Mouse (Mus musculus): ENCODE data around the gene Eif2b5.

Gene Eif2b5

GRCm38 (mm10) chr16:20537071-20537471 lies 38.5 kb downstream of the Eif2b5 start:
- no peak for DNase-seq (ENCODE audit: low spot score in 2 of 2)

- DNase-seq (ENCODE audit: low spot score in 2 of 2): no peak
Measured at GRCm38 (mm10) chr16:20537601-20538320, 39.1 kb downstream of the Eif2b5 start.

- DNase-seq (ENCODE audit: low spot score in 2 of 2): no peak
Measured at GRCm38 (mm10) chr16:20539649-20540048, 41.0 kb downstream of the Eif2b5 start.

GRCm38 (mm10) chr16:20540438-20540837 lies 41.8 kb downstream of the Eif2b5 start:
- DNase-seq (ENCODE audit: low spot score in 2 of 2): no peak

- DNase-seq (ENCODE audit: low spot score in 2 of 2): no peak
Measured at GRCm38 (mm10) chr16:20545696-20546095, 47.1 kb downstream of the Eif2b5 start.

GRCm38 (mm10) chr16:20547423-20547822 lies 48.8 kb downstream of the Eif2b5 start:
- no peak for DNase-seq (ENCODE audit: low spot score in 2 of 2)

- DNase-seq (ENCODE audit: low spot score in 2 of 2): peak; percentile 98
Measured at GRCm38 (mm10) chr16:20548096-20548948, 49.7 kb downstream of the Eif2b5 start, which contains the start of gene Abcf3. Gene Abcf3, plus strand, starts transcription at chr16:20548577.

GRCm38 (mm10) chr16:20549161-20549560 lies 50.5 kb downstream of the Eif2b5 start:
- no peak for DNase-seq (ENCODE audit: low spot score in 2 of 2)

GRCm38 (mm10) chr16:20551691-20552090 lies 53.1 kb downstream of the Eif2b5 start:
- DNase-seq (ENCODE audit: low spot score in 2 of 2): no peak

GRCm38 (mm10) chr16:20552594-20552993 lies 54.0 kb downstream of the Eif2b5 start:
- DNase-seq (ENCODE audit: low spot score in 2 of 2): no peak

GRCm38 (mm10) chr16:20555000-20555399 lies 56.4 kb downstream of the Eif2b5 start:
- DNase-seq (ENCODE audit: low spot score in 2 of 2): no peak

GRCm38 (mm10) chr16:20557381-20557780 lies 58.8 kb downstream of the Eif2b5 start:
- DNase-seq (ENCODE audit: low spot score in 2 of 2): no peak

Measured in spleen, postnatal 4 days (tissue).